Mouse (Mus musculus) adrenal gland, adult 8-10 months (tissue): ENCODE measurements around the gene Ecm2. TPM values are rescaled to one million over a fixed set of nuclear protein-coding genes. Genes with fewer than 3 reads are reported as not detected.

Experiments used
- total RNA-seq, 4 experiments: library from RNA; stranded (reverse); gene quantifications; 2 replicates each; pipeline ENCODE4 v1.2.4; 2022

The Ecm2 gene
- total RNA-seq, 4 experiments from 2014 or later, result 6.0 to 10.1 (median 7.9) TPM

Other genes with a start within 250 kb of the Ecm2 start
- 1 to 10 TPM; 4.5 to 4.7 (median 4.6) TPM for gene Fgd3, start 184.5 kb upstream of the Ecm2 start, total RNA-seq
- gene Bicd2, start 163.2 kb upstream of the Ecm2 start, total RNA-seq, result 10 to 100 TPM; 37.2 to 48.4 (median 40.9) TPM
- 10 to 100 TPM; 38.1 to 43.5 (median 39.4) TPM for gene Ippk, start 83.6 kb upstream of the Ecm2 start, total RNA-seq
- 1 to 10 TPM; 1.5 to 2.2 (median 1.7) TPM for gene Tes3-ps, start 11.5 kb upstream of the Ecm2 start, total RNA-seq
- gene Aspn, start 39.6 kb downstream of the Ecm2 start, total RNA-seq, result 1 to 10 TPM; 2.0 to 5.8 (median 2.9) TPM
- 1 to 10 TPM; 3.1 to 6.9 (median 5.5) TPM for gene Omd, start 77.7 kb downstream of the Ecm2 start, total RNA-seq
- 10 to 100 TPM; 52.2 to 83.6 (median 61.4) TPM for gene Ogn, start 103.2 kb downstream of the Ecm2 start, total RNA-seq
- 1 to 10 TPM in 2 of 4 experiments, under 1 TPM in 2; 0.58 to 1.1 (median 0.96) TPM for gene Cenpp, start 148.0 kb downstream of the Ecm2 start, total RNA-seq
- 10 to 100 TPM; 17.9 to 23.1 (median 21.0) TPM for gene Nol8, start 148.3 kb downstream of the Ecm2 start, total RNA-seq
- gene Iars, start 177.3 kb downstream of the Ecm2 start, total RNA-seq, result 10 to 100 TPM; 57.4 to 85.3 (median 75.1) TPM